Mouse (Mus musculus): ENCODE measurements at regions not wholly inside any gene's neighbourhood (a gene's known extent, or its start where the extent isn't known, plus 50 kb on each side); places are given as distances from the start of the nearest gene placed in this dataset.

GRCm38 (mm10) chr1:90543801-90544795 lies 58.7 kb upstream of the Cops8 start:
- no peak for DNase-seq (ENCODE audit: extremely low spot score in 1 of 2, low spot score in 1 of 2)

GRCm38 (mm10) chr1:90544821-90545536 lies 57.8 kb upstream of the Cops8 start:
- no peak for DNase-seq (ENCODE audit: extremely low spot score in 1 of 2, low spot score in 1 of 2)

GRCm38 (mm10) chr1:90552644-90553043 lies 50.1 kb upstream of the Cops8 start:
- no peak for DNase-seq (ENCODE audit: extremely low spot score in 1 of 2, low spot score in 1 of 2)
